Mouse (Mus musculus) cortical plate, adult 2 months (tissue): ENCODE measurements around the gene A930009A15Rik.

ENCODE experiments used
- CTCF ChIP-seq: fragments of 200-500 bp; IDR thresholded peaks from 2 replicates; pipeline ENCODE4 v1.5.1; 2011; ENCODE audit warnings: mild to moderate bottlenecking, control low read depth, low read length; ENCODE audit not compliant: insufficient read depth; ENCODE audit errors: extremely low read depth
- POLR2A ChIP-seq: fragments of 200-500 bp; IDR thresholded peaks from 2 replicates; pipeline ENCODE4 v1.6.1; 2011; ENCODE audit warnings: mild to moderate bottlenecking, low read length, control low read depth; ENCODE audit not compliant: insufficient read depth; ENCODE audit errors: extremely low read depth

GRCm38 (mm10) chr10:115520200-115521080 lies 49.3 kb upstream of the A930009A15Rik start:
- TF ChIP-seq POLR2A (no peak), CTCF (no peak)
